Mouse (Mus musculus) embryonic facial prominence, embryonic 14.5 days (tissue): ENCODE results near the gene Olfr61. TPM values are rescaled to one million over a fixed set of nuclear protein-coding genes. Genes with fewer than 3 reads are reported as not detected.

Experiments used
- polyA plus RNA-seq: library from polyadenylated mRNA; unstranded; fragments of >200 nt; fragmentation: Nextera tagmentation; extraction: Ambion mirVana; gene quantifications from 2 replicates; pipeline ENCODE4 v1.2.1, GENCODE M21; 2014

Olfr61 gene
- polyA plus RNA-seq, 1 experiment from 2014 or later: not detected

Other genes starting within 250 kb of the Olfr61 start
- gene Olfr531, start 226.1 kb upstream of the Olfr61 start, polyA plus RNA-seq: not detected in 2 replicates
- not detected in 2 replicates for gene Olfr532, start 207.3 kb upstream of the Olfr61 start, polyA plus RNA-seq
- gene Olfr533, start 165.6 kb upstream of the Olfr61 start, polyA plus RNA-seq: 0.25 TPM in 1 of 2 replicates, not detected in the other
- not detected in 2 replicates for gene Olfr535, start 144.8 kb upstream of the Olfr61 start, polyA plus RNA-seq
- 0.04 and 0.22 TPM in 2 replicates for gene Olfr536, start 121.6 kb upstream of the Olfr61 start, polyA plus RNA-seq
- gene Olfr538, start 61.1 kb upstream of the Olfr61 start, polyA plus RNA-seq: not detected in 2 replicates
- gene Olfr46, start 27.7 kb upstream of the Olfr61 start, polyA plus RNA-seq: not detected in 2 replicates
- gene Olfr53, start 17.5 kb downstream of the Olfr61 start, polyA plus RNA-seq: not detected in 2 replicates
- gene Olfr539, start 31.0 kb downstream of the Olfr61 start, polyA plus RNA-seq: 0.20 TPM in 1 of 2 replicates, not detected in the other
- gene Olfr45, start 53.0 kb downstream of the Olfr61 start, polyA plus RNA-seq: not detected in 2 replicates
- gene Olfr541, start 68.3 kb downstream of the Olfr61 start, polyA plus RNA-seq: not detected in 2 replicates
- not detected in 2 replicates for gene Cyp2e1, start 134.8 kb downstream of the Olfr61 start, polyA plus RNA-seq
- 0.35 and 0.69 TPM in 2 replicates for gene Syce1, start 158.9 kb downstream of the Olfr61 start, polyA plus RNA-seq
- 1.4 and 2.3 TPM in 2 replicates for gene Zfp941, start 193.2 kb downstream of the Olfr61 start, polyA plus RNA-seq
- gene Urah, start 206.0 kb downstream of the Olfr61 start, polyA plus RNA-seq: 7.6 and 12.9 TPM in 2 replicates
- gene Scgb1c1, start 216.6 kb downstream of the Olfr61 start, polyA plus RNA-seq: 0.88 and 3.6 TPM in 2 replicates
- not detected in 2 replicates for gene Odf3, start 218.8 kb downstream of the Olfr61 start, polyA plus RNA-seq
- gene Gm45785, start 227.4 kb downstream of the Olfr61 start, polyA plus RNA-seq: not detected in 2 replicates
- gene Ric8a, start 228.0 kb downstream of the Olfr61 start, polyA plus RNA-seq: 76.0 and 80.0 TPM in 2 replicates
- gene Bet1l, start 228.6 kb downstream of the Olfr61 start, polyA plus RNA-seq: 65.4 and 75.3 TPM in 2 replicates